Mouse (Mus musculus) CH12.LX (cell line): ENCODE data around the gene Cog1.

Experiments used
- CTCF ChIP-seq, 2 experiments: IDR thresholded peaks in 1 of 2; conservative IDR thresholded peaks in 1 of 2; 2 replicates each; pipeline ENCODE4 v1.5.1; 2011 to 2012; ENCODE audit warnings: low read depth in 2 of 2, low read length in 2 of 2, improper control_type of control experiment in 1 of 2, inconsistent platforms in 1 of 2, mild to moderate bottlenecking in 1 of 2, moderate library complexity in 1 of 2
- GABPA ChIP-seq: IDR thresholded peaks from 2 replicates; pipeline ENCODE4 v1.6.1; 2012; ENCODE audit warnings: low read depth, low read length, improper control_type of control experiment, inconsistent platforms; ENCODE audit not compliant: insufficient replicate concordance
- JUND ChIP-seq: conservative IDR thresholded peaks from 2 replicates; pipeline ENCODE4 v1.6.1; 2011; ENCODE audit warnings: low read depth, low read length, improper control_type of control experiment
- KAT2A ChIP-seq: IDR thresholded peaks from 2 replicates; pipeline ENCODE4 v1.6.1; 2012; ENCODE audit warnings: low read length, improper control_type of control experiment, inconsistent platforms; ENCODE audit not compliant: insufficient replicate concordance
- MAFK ChIP-seq: IDR thresholded peaks from 2 replicates; pipeline ENCODE4 v1.6.1; 2011; ENCODE audit warnings: low read length, improper control_type of control experiment; ENCODE audit not compliant: insufficient replicate concordance
- MXI1 ChIP-seq: IDR thresholded peaks from 2 replicates; pipeline ENCODE4 v1.6.1; 2011; ENCODE audit warnings: mild to moderate bottlenecking, low read depth, low read length, improper control_type of control experiment
- POLR2A ChIP-seq: IDR thresholded peaks from 2 replicates; pipeline ENCODE4 v1.6.1; 2011; ENCODE audit warnings: low read depth, mild to moderate bottlenecking, improper control_type of control experiment, low read length
- RCOR1 ChIP-seq: conservative IDR thresholded peaks from 2 replicates; pipeline ENCODE4 v1.6.1; 2012; ENCODE audit warnings: low read depth, mild to moderate bottlenecking, inconsistent platforms, low read length, improper control_type of control experiment
- TBP ChIP-seq: conservative IDR thresholded peaks from 2 replicates; pipeline ENCODE4 v1.6.1; 2011; ENCODE audit warnings: low read depth, low read length, improper control_type of control experiment
- TCF12 ChIP-seq: IDR thresholded peaks from 2 replicates; pipeline ENCODE4 v1.6.1; 2014; ENCODE audit warnings: low read depth, mild to moderate bottlenecking, inconsistent platforms, low read length, improper control_type of control experiment
- UBTF ChIP-seq: IDR thresholded peaks from 2 replicates; pipeline ENCODE4 v1.6.1; 2012; ENCODE audit warnings: low read depth, mild to moderate bottlenecking, inconsistent platforms, low read length, improper control_type of control experiment, moderate library complexity
- USF2 ChIP-seq: conservative IDR thresholded peaks from 2 replicates; pipeline ENCODE4 v1.6.1; 2011; ENCODE audit warnings: low read depth, low read length, improper control_type of control experiment
- ZNF384 ChIP-seq: IDR thresholded peaks from 2 replicates; pipeline ENCODE4 v1.6.1; 2012; ENCODE audit warnings: low read depth, low read length, improper control_type of control experiment, inconsistent platforms

GRCm38 (mm10) chr11:113716132-113716531 lies 67.2 kb downstream of the Cog1 start:
- TF ChIP-seq KAT2A (no peak), JUND (no peak), TBP (no peak), POLR2A (no peak), CTCF (conservative IDR thresholded peaks at IDR 0.05 in 1 of 2, IDR thresholded peaks at IDR 0.05 in 1 of 2; ENCODE audit: low read depth in 2 of 2, low read length in 2 of 2) (no peak), TCF12 (no peak), UBTF (no peak), GABPA (no peak), USF2 (no peak), MXI1 (no peak), RCOR1 (no peak), MAFK (no peak), ZNF384 (no peak)
